Mouse (Mus musculus): ENCODE results near the gene Bbs9. TPM values are rescaled to one million over a fixed set of nuclear protein-coding genes. Genes with fewer than 3 reads are reported as not detected.
A peak's percentile ranks its signal among the peaks of the same experiment; 100 is the strongest.
"Not testable (repeated sequence)": the region's sequence is repeated elsewhere in the genome, so short reads cannot be mapped to it uniquely, and the experiment has no call there.

The Bbs9 gene
- 14.0 and 14.3 TPM in 2 replicates for polyA plus RNA-seq (2012; rRNA removed)

- peak; percentile 94 to 96 for DNase-seq (ENCODE audit: extremely low spot score in 1 of 2, low spot score in 1 of 2)
Measured at GRCm38 (mm10) chr9:22475424-22475868, at the start of gene Bbs9. Gene Bbs9, plus strand, starts transcription at chr9:22475715.

- DNase-seq (ENCODE audit: extremely low spot score in 1 of 2, low spot score in 1 of 2), result no peak
Measured at GRCm38 (mm10) chr9:22428028-22428665, 47.4 kb upstream of the Bbs9 start.

- no peak for DNase-seq (ENCODE audit: extremely low spot score in 1 of 2, low spot score in 1 of 2)
Measured at GRCm38 (mm10) chr9:22428666-22429410, 46.7 kb upstream of the Bbs9 start.

- no peak for DNase-seq (ENCODE audit: extremely low spot score in 1 of 2, low spot score in 1 of 2)
Measured at GRCm38 (mm10) chr9:22429533-22430241, 45.8 kb upstream of the Bbs9 start.

- DNase-seq (ENCODE audit: extremely low spot score in 1 of 2, low spot score in 1 of 2), result no peak
Measured at GRCm38 (mm10) chr9:22430315-22430840, 45.1 kb upstream of the Bbs9 start.

GRCm38 (mm10) chr9:22433221-22433620, 42.3 kb upstream of the Bbs9 start:
- DNase-seq (ENCODE audit: extremely low spot score in 1 of 2, low spot score in 1 of 2), result no peak

- no peak for DNase-seq (ENCODE audit: extremely low spot score in 1 of 2, low spot score in 1 of 2)
Measured at GRCm38 (mm10) chr9:22434101-22434500, 41.4 kb upstream of the Bbs9 start.

GRCm38 (mm10) chr9:22438826-22439225, 36.7 kb upstream of the Bbs9 start:
- DNase-seq (ENCODE audit: extremely low spot score in 1 of 2, low spot score in 1 of 2), result no peak

GRCm38 (mm10) chr9:22443157-22443556, 32.4 kb upstream of the Bbs9 start:
- DNase-seq (ENCODE audit: extremely low spot score in 1 of 2, low spot score in 1 of 2), result no peak

GRCm38 (mm10) chr9:22445123-22445522, 30.4 kb upstream of the Bbs9 start:
- no peak for DNase-seq (ENCODE audit: extremely low spot score in 1 of 2, low spot score in 1 of 2)

- no peak for DNase-seq (ENCODE audit: extremely low spot score in 1 of 2, low spot score in 1 of 2)
Measured at GRCm38 (mm10) chr9:22447213-22447612, 28.3 kb upstream of the Bbs9 start.

GRCm38 (mm10) chr9:22448420-22448819, 27.1 kb upstream of the Bbs9 start:
- DNase-seq (ENCODE audit: extremely low spot score in 1 of 2, low spot score in 1 of 2), result no peak

- DNase-seq (ENCODE audit: extremely low spot score in 1 of 2, low spot score in 1 of 2), result no peak
Measured at GRCm38 (mm10) chr9:22449209-22449608, 26.3 kb upstream of the Bbs9 start.

GRCm38 (mm10) chr9:22452697-22453096, 22.8 kb upstream of the Bbs9 start:
- peak in 1 of 2 experiments; percentile 14 for DNase-seq (ENCODE audit: extremely low spot score in 1 of 2, low spot score in 1 of 2)

- DNase-seq (ENCODE audit: extremely low spot score in 1 of 2, low spot score in 1 of 2), result peak in 1 of 2 experiments; percentile 12
Measured at GRCm38 (mm10) chr9:22453501-22453924, 22.0 kb upstream of the Bbs9 start.

GRCm38 (mm10) chr9:22453990-22454389, 21.5 kb upstream of the Bbs9 start, which contains the start of gene Gm17545:
Gene Gm17545, plus strand, starts transcription at chr9:22454290.
- DNase-seq (ENCODE audit: extremely low spot score in 1 of 2, low spot score in 1 of 2), result not testable (repeated sequence)

- DNase-seq (ENCODE audit: extremely low spot score in 1 of 2, low spot score in 1 of 2), result no peak
Measured at GRCm38 (mm10) chr9:22455041-22455440, 20.5 kb upstream of the Bbs9 start.

GRCm38 (mm10) chr9:22457142-22457835, 18.2 kb upstream of the Bbs9 start:
- no peak for DNase-seq (ENCODE audit: extremely low spot score in 1 of 2, low spot score in 1 of 2)

GRCm38 (mm10) chr9:22461946-22462345, 13.6 kb upstream of the Bbs9 start:
- DNase-seq (ENCODE audit: extremely low spot score in 1 of 2, low spot score in 1 of 2), result peak in 1 of 2 experiments; percentile 53

GRCm38 (mm10) chr9:22466212-22466611, 9.3 kb upstream of the Bbs9 start:
- DNase-seq (ENCODE audit: extremely low spot score in 1 of 2, low spot score in 1 of 2), result no peak

Data from frontal cortex, adult 2 months (tissue).